Mouse (Mus musculus): ENCODE measurements around the gene Cldn34a. TPM values are rescaled to one million over a fixed set of nuclear protein-coding genes. Genes with fewer than 3 reads are reported as not detected.
"Not testable (repeated sequence)": the region's sequence is repeated elsewhere in the genome, so short reads cannot be mapped to it uniquely, and the experiment has no call there.

Cldn34a gene
- not detected in 2 replicates for polyA plus RNA-seq (2016; fragmentation: Nextera tagmentation; extraction: Ambion mirVana)

- Histone ChIP-seq H3K27ac (replicated peaks) (no peak within 1 kb of the TSS), H3K27me3 (peaks cover 25% of the 10 kb centered on the region), H3K9me3 (no peaks in the 10 kb centered on the region), H3K4me1 (no peaks in the 10 kb centered on the region), H3K9ac (replicated peaks) (no peak within 1 kb of the TSS), H3K4me2 (replicated peaks) (no peak within 1 kb of the TSS), H3K36me3 (no peaks in the 10 kb centered on the region), H3K4me3 (no peak within 1 kb of the TSS)
- ATAC-seq (ENCODE audit: low FRiP score, low read depth), result no peak
- 78% methylated on average over 2 of the region's 2 CpGs for WGBS
Observed at GRCm38 (mm10) chrX:152563034-152563433, at the start of gene Cldn34a. Gene Cldn34a, plus strand, starts transcription at chrX:152563334.

- not testable (repeated sequence) for H3K9ac ChIP-seq (replicated peaks); H3K4me1 ChIP-seq; H3K9me3 ChIP-seq; ATAC-seq (ENCODE audit: low FRiP score, low read depth); H3K27me3 ChIP-seq; H3K4me2 ChIP-seq (replicated peaks); H3K4me3 ChIP-seq; H3K36me3 ChIP-seq; H3K27ac ChIP-seq (replicated peaks)
- WGBS, result 85% methylated on average over 2 of the region's 2 CpGs
Observed at GRCm38 (mm10) chrX:152518611-152519010, 44.5 kb upstream of the Cldn34a start.

GRCm38 (mm10) chrX:152545736-152546135 is 17.4 kb upstream of the Cldn34a start:
- peaks cover 41% of the 10 kb centered on the region for H3K27me3 ChIP-seq
- H3K9ac ChIP-seq (replicated peaks), result no peak overlapping the region
- H3K4me1 ChIP-seq, result no peaks in the 10 kb centered on the region
- ATAC-seq (ENCODE audit: low FRiP score, low read depth), result no peak
- no peak overlapping the region for H3K4me3 ChIP-seq
- H3K4me2 ChIP-seq (replicated peaks), result no peak overlapping the region
- H3K36me3 ChIP-seq, result no peaks in the 10 kb centered on the region
- H3K27ac ChIP-seq (replicated peaks), result no peak overlapping the region
- H3K9me3 ChIP-seq, result no peaks in the 10 kb centered on the region
- 94% methylated on average over 1 of the region's 1 CpGs for WGBS

- H3K9ac ChIP-seq (replicated peaks), result no peak overlapping the region
- ATAC-seq (ENCODE audit: low FRiP score, low read depth), result no peak
- no peak overlapping the region for H3K4me3 ChIP-seq
- peaks cover 32% of the 10 kb centered on the region for H3K27me3 ChIP-seq
- H3K9me3 ChIP-seq, result no peaks in the 10 kb centered on the region
- no peaks in the 10 kb centered on the region for H3K4me1 ChIP-seq
- no peaks in the 10 kb centered on the region for H3K36me3 ChIP-seq
- H3K4me2 ChIP-seq (replicated peaks), result no peak overlapping the region
- H3K27ac ChIP-seq (replicated peaks), result no peak overlapping the region
- 74% methylated on average over 1 of the region's 1 CpGs for WGBS
Observed at GRCm38 (mm10) chrX:152548180-152548579, 15.0 kb upstream of the Cldn34a start.

GRCm38 (mm10) chrX:152557446-152557845 is 5.7 kb upstream of the Cldn34a start:
- Histone ChIP-seq H3K27ac (replicated peaks) (no peak overlapping the region), H3K4me1 (no peaks in the 10 kb centered on the region), H3K4me3 (no peak overlapping the region), H3K9ac (replicated peaks) (no peak overlapping the region), H3K9me3 (no peaks in the 10 kb centered on the region), H3K4me2 (replicated peaks) (no peak overlapping the region), H3K36me3 (no peaks in the 10 kb centered on the region), H3K27me3 (peaks cover 16% of the 10 kb centered on the region)
- no peak for ATAC-seq (ENCODE audit: low FRiP score, low read depth)
- 78% methylated on average over 5 of the region's 6 CpGs for WGBS

Other genes with a start within 250 kb of the Cldn34a start
- 20.0 and 20.7 TPM in 2 replicates for gene Kantr, start 235.8 kb upstream of the Cldn34a start, polyA plus RNA-seq (2016; fragmentation: Nextera tagmentation; extraction: Ambion mirVana)
- 48.8 and 57.3 TPM in 2 replicates for gene Tspyl2, start 220.9 kb upstream of the Cldn34a start, polyA plus RNA-seq (2016; fragmentation: Nextera tagmentation; extraction: Ambion mirVana)
- gene Gpr173, start 194.6 kb upstream of the Cldn34a start, polyA plus RNA-seq (2016; fragmentation: Nextera tagmentation; extraction: Ambion mirVana), result 8.6 and 9.5 TPM in 2 replicates
- 13.1 and 14.6 TPM in 2 replicates for gene Shroom2, start 206.1 kb downstream of the Cldn34a start, polyA plus RNA-seq (2016; fragmentation: Nextera tagmentation; extraction: Ambion mirVana)
- gene Gpr143, start 218.6 kb downstream of the Cldn34a start, polyA plus RNA-seq (2016; fragmentation: Nextera tagmentation; extraction: Ambion mirVana), result 0.22 and 0.24 TPM in 2 replicates